Mouse (Mus musculus): ENCODE measurements around the gene Wdfy1. TPM values are rescaled to one million over a fixed set of nuclear protein-coding genes. Genes with fewer than 3 reads are reported as not detected.
A peak's percentile ranks its signal among the peaks of the same experiment; 100 is the strongest.

Gene Wdfy1
- total and polyA plus RNA-seq, 2 experiments from 2014 or later = 98.1 to 111 TPM

DNA sequence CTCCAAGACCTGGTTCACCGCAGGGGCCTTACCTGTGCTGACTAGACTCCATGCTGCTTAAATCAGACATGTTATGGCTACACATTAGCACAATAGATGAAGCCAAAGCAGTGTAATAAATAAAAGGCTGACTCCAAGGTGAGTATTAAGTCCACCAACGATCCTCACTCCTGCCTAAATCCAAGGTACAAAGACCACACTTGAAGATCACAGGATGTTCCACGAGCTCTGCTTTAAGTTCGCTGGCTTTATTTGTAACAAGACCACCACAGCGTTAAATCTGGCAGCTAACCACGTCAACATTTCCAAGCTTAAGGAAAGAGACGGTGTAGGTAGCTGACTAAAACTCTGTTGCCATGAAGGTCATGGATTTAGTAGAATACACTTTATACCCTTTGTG, 33.0 kb downstream of the Wdfy1 start:
- Histone ChIP-seq H3K4me2 (ENCODE audit: low read depth, low read length, poor library complexity, severe bottlenecking) (no peak overlapping the region), H3K27me3 (ENCODE audit: insufficient read depth, low read length) (no peaks in the 10 kb centered on the region), H3K36me3 (ENCODE audit: insufficient read depth, low read length) (peaks cover 13% of the 10 kb centered on the region; the same call in 1 of the 2 replicates), H3K4me3 (ENCODE audit: low read depth, low read length) (no peak overlapping the region), H3K9me3 (ENCODE audit: low read length) (no peaks in the 10 kb centered on the region), H3K4me1 (ENCODE audit: insufficient read depth, low read length) (no peaks in the 10 kb centered on the region), H3K27ac (ENCODE audit: low read depth, low read length) (no peak overlapping the region), H3K9ac (replicated peaks; ENCODE audit: low read length, poor library complexity, severe bottlenecking) (no peak overlapping the region)
- DNase-seq (ENCODE audit: low spot score) = no peak
- ATAC-seq (ENCODE audit: low FRiP score) = no peak
- 88% methylated on average over 7 of the region's 7 CpGs for WGBS
- no peak for TF ChIP-seq CTCF (IDR thresholded peaks at IDR 0.05)

DNA sequence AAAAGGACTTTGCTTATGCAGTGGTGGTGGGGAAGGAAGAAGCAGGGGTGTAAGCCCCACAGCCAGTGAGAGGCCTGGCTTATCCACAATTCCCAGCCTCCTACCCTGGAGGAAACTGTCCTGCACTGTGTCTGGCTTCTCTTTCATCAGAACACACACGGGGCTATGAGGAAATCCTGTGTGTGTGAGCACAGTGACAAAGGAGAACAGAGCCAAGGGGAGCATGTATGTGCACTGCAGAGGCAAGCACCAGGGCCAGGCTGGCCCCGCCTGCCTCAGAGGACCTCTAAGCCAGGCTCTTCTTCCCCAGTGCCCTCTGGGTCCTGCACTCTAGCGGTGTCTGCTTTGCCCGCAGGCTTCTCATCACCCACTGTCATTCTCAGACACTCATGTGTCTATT, 34.9 kb downstream of the Wdfy1 start:
- Histone ChIP-seq H3K27me3 (ENCODE audit: insufficient read depth, low read length) (no peaks in the 10 kb centered on the region), H3K9me3 (ENCODE audit: low read length) (no peaks in the 10 kb centered on the region), H3K4me3 (ENCODE audit: low read depth, low read length) (no peak overlapping the region), H3K27ac (ENCODE audit: low read depth, low read length) (0 out of 2 replicates have a peak overlapping the region, but pooled peaks have one; percentile 38), H3K9ac (replicated peaks; ENCODE audit: low read length, poor library complexity, severe bottlenecking) (no peak overlapping the region), H3K4me2 (ENCODE audit: low read depth, low read length, poor library complexity, severe bottlenecking) (no peak overlapping the region), H3K4me1 (ENCODE audit: insufficient read depth, low read length) (no peaks in the 10 kb centered on the region), H3K36me3 (ENCODE audit: insufficient read depth, low read length) (peaks cover 14% of the 10 kb centered on the region; the same call in 1 of the 2 replicates)
- DNase-seq (ENCODE audit: low spot score) = no peak
- no peak for TF ChIP-seq CTCF (IDR thresholded peaks at IDR 0.05)
- 77% methylated on average over 4 of the region's 4 CpGs for whole genome bisulfite sequencing
- no peak for ATAC-seq (ENCODE audit: low FRiP score)

GRCm38 (mm10) chr1:79739726-79740125, 36.2 kb downstream of the Wdfy1 start:
- TF ChIP-seq CTCF (IDR thresholded peaks at IDR 0.05) = no peak
- ATAC-seq (ENCODE audit: low FRiP score) (no peak), DNase-seq (ENCODE audit: low spot score) (no peak)
- H3K9ac ChIP-seq (replicated peaks; ENCODE audit: low read length, poor library complexity, severe bottlenecking) = no peak overlapping the region
- no peaks in the 10 kb centered on the region for H3K4me1 ChIP-seq (ENCODE audit: insufficient read depth, low read length)
- 92% methylated on average over 2 of the region's 2 CpGs for WGBS
- H3K4me2 ChIP-seq (ENCODE audit: low read depth, low read length, poor library complexity, severe bottlenecking) = no peak overlapping the region
- H3K27me3 ChIP-seq (ENCODE audit: insufficient read depth, low read length) = no peaks in the 10 kb centered on the region
- peaks cover 14% of the 10 kb centered on the region; the same call in 1 of the 2 replicates for H3K36me3 ChIP-seq (ENCODE audit: insufficient read depth, low read length)
- no peak overlapping the region for H3K4me3 ChIP-seq (ENCODE audit: low read depth, low read length)
- no peak overlapping the region for H3K27ac ChIP-seq (ENCODE audit: low read depth, low read length)
- no peaks in the 10 kb centered on the region for H3K9me3 ChIP-seq (ENCODE audit: low read length)

- no peak overlapping the region for H3K4me2 ChIP-seq (ENCODE audit: low read depth, low read length, poor library complexity, severe bottlenecking)
- ATAC-seq (ENCODE audit: low FRiP score) (no peak), DNase-seq (ENCODE audit: low spot score) (no peak)
- H3K4me3 ChIP-seq (ENCODE audit: low read depth, low read length) = no peak overlapping the region
- H3K27me3 ChIP-seq (ENCODE audit: insufficient read depth, low read length) = no peaks in the 10 kb centered on the region
- 96% methylated on average over 3 of the region's 3 CpGs for WGBS
- no peak overlapping the region for H3K27ac ChIP-seq (ENCODE audit: low read depth, low read length)
- TF ChIP-seq CTCF (IDR thresholded peaks at IDR 0.05) = no peak
- H3K9me3 ChIP-seq (ENCODE audit: low read length) = no peaks in the 10 kb centered on the region
- peaks cover 18% of the 10 kb centered on the region for H3K36me3 ChIP-seq (ENCODE audit: insufficient read depth, low read length)
- H3K4me1 ChIP-seq (ENCODE audit: insufficient read depth, low read length) = no peaks in the 10 kb centered on the region
- no peak overlapping the region for H3K9ac ChIP-seq (replicated peaks; ENCODE audit: low read length, poor library complexity, severe bottlenecking)
These were observed 39.5 kb downstream of the Wdfy1 start for GRCm38 (mm10) chr1:79736408-79736807.

DNA sequence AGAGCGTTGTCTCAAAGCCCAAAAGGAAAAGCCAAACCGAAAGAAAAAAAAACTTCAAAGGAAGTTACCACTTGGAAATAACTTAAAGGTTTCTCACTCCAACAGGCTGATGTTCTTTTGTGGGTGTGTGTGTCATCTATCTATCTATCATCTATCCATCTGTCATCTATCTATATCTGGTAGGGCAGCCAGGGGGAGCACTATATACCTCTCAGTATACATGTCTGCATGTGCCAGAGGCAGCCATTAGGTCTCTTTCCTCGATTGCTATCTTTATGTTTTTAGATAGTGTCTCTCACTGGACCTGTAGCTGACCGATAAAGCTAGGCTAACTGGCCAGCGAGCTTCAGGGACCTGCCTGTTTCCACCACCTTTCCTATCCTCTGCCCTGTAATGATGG, 41.1 kb downstream of the Wdfy1 start:
- H3K36me3 ChIP-seq (ENCODE audit: insufficient read depth, low read length) = peaks cover 20% of the 10 kb centered on the region
- H3K4me2 ChIP-seq (ENCODE audit: low read depth, low read length, poor library complexity, severe bottlenecking) = no peak overlapping the region
- no peak overlapping the region for H3K9ac ChIP-seq (replicated peaks; ENCODE audit: low read length, poor library complexity, severe bottlenecking)
- no peaks in the 10 kb centered on the region for H3K27me3 ChIP-seq (ENCODE audit: insufficient read depth, low read length)
- DNase-seq (ENCODE audit: low spot score) (no peak), ATAC-seq (ENCODE audit: low FRiP score) (no peak)
- TF ChIP-seq CTCF (IDR thresholded peaks at IDR 0.05) = peak; percentile 34
- WGBS = 89% methylated on average over 5 of the region's 5 CpGs
- no peaks in the 10 kb centered on the region for H3K4me1 ChIP-seq (ENCODE audit: insufficient read depth, low read length)
- no peaks in the 10 kb centered on the region for H3K9me3 ChIP-seq (ENCODE audit: low read length)
- H3K27ac ChIP-seq (ENCODE audit: low read depth, low read length) = no peak overlapping the region
- no peak overlapping the region for H3K4me3 ChIP-seq (ENCODE audit: low read depth, low read length)

DNA sequence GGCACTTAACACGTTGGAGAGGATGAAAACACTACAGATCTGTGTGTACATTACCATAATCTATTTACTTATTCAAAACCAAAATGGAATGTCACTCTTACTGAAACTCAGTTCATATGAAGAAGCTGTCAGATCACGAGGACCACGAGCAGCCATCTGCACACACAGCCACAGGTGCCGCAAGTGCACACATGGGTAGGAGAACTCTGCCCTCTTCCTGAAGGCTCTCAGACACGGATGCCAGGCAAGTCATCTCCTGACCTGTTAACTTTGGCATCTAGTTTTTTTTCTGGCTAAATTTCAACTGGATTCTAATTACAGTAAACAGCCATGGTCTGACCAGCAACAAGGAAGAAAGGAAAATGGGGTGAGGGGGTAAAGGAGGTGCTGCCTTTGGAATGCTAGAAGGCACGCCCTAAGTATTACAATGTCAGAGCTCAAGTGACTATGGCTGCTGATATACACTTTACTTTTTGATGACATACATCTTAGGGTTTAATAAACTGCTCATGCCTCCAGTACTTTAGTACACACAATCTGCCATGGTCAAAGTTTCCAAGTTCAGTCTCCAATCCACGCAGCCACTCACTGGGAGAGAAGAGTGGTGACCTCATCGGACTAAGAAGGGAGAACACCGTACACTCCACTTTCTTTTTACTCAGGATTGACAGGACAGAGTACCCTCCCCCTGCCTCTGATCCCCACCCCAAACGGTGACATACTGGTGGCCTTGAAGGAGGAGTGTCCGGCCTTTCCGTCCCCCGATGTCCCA, 61.6 kb downstream of the Wdfy1 start:
- Histone ChIP-seq H3K9ac (replicated peaks; ENCODE audit: low read length, poor library complexity, severe bottlenecking) (no peak overlapping the region), H3K4me2 (ENCODE audit: low read depth, low read length, poor library complexity, severe bottlenecking) (no peak overlapping the region), H3K4me3 (ENCODE audit: low read depth, low read length) (no peak overlapping the region), H3K4me1 (ENCODE audit: insufficient read depth, low read length) (no peaks in the 10 kb centered on the region; the same call in 1 of the 2 replicates), H3K27me3 (ENCODE audit: insufficient read depth, low read length) (no peaks in the 10 kb centered on the region), H3K36me3 (ENCODE audit: insufficient read depth, low read length) (peaks cover 25% of the 10 kb centered on the region), H3K27ac (ENCODE audit: low read depth, low read length) (no peak overlapping the region), H3K9me3 (ENCODE audit: low read length) (no peaks in the 10 kb centered on the region)
- TF ChIP-seq CTCF (IDR thresholded peaks at IDR 0.05) = no peak
- WGBS = 87% methylated on average over 13 of the region's 13 CpGs
- no peak for DNase-seq (ENCODE audit: low spot score)
- ATAC-seq (ENCODE audit: low FRiP score) = no peak
